8 mouse cellular contexts compared by ENCODE assay signal in the genomic region with DNA sequence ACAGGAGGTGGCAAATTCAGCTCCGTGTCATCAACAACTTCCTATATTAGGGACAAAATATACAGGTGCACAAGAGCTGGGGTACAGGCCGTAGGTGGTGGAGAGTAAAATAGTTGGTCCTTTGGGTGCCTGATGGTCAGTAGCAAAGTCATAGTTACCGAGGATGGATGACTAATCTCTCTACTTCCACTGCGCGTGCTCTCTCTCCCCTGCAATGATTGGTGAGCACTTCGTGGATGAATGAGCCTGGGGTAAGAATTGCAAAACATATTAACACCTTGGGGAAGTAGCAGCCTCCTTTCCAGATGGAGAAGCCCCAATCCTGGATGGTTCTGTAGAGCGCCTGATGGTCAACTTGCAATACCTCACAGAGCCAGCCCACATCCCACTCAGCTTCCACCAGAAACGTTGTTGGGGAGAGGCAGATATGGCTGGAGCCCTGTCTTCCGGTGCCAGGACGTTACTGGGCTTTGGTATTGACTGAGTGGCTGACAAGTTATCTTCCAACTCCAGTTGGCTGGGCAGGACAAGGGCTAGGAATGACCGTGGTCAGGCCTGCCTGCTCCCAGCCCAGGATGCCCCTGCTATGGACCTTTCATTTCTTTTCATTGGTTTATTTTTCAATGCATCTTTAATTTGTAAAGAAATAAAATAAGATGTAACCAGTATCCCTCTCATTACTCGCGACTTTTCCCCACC. TPM values are rescaled to one million over a fixed set of nuclear protein-coding genes. Genes with fewer than 3 reads are reported as not detected.
DNase-seq lines count a peak whose midpoint lies in the region; ATAC-seq and TF ChIP-seq lines count a peak whose summit lies in the region.

No protein-coding gene starts in this region.

- peak overlapping the region; percentile 95 for H3K4me3 ChIP-seq in lung, postnatal 0 days (ENCODE audit: low read depth, low read length)
- H3K4me3 ChIP-seq in cortical plate, adult 2 months (ENCODE audit: insufficient read depth, low read length): peak overlapping the region; percentile 58
- peak overlapping the region; percentile 93 for H3K4me3 ChIP-seq in hindbrain, embryonic 10.5 days
- peak overlapping the region; percentile 96 for H3K4me3 ChIP-seq in megakaryocyte, embryonic 14.5 days (replicated peaks)

- no peak for DNase-seq in lung, postnatal 0 days (ENCODE audit: low spot score)
- no peak for DNase-seq in lung, postnatal 36 days
- no peak for DNase-seq in hindbrain, embryonic 10.5 days (ENCODE audit: low spot score)
- DNase-seq in embryo, embryonic 11 days: no peak
- no peak for DNase-seq in natural killer cell, adult 2 months (ENCODE audit: low spot score in 2 of 2)
- no peak for DNase-seq in cerebellum, adult 11-12 months

- peak overlapping the region; percentile 81 for H3K4me2 ChIP-seq in lung, postnatal 0 days (replicated peaks; ENCODE audit: low read depth, low read length)

- WGBS in lung, postnatal 0 days: 44% methylated on average over 13 of the region's 13 CpGs
- WGBS in hindbrain, embryonic 10.5 days: 50% methylated on average over 13 of the region's 13 CpGs

- H3K9ac ChIP-seq in lung, postnatal 0 days (replicated peaks; ENCODE audit: low read depth): peak overlapping the region; percentile 82

- TF ChIP-seq EP300 in lung, postnatal 0 days (IDR thresholded peaks at IDR 0.05): no peak

- no peak for TF ChIP-seq POLR2A in cortical plate, adult 2 months (IDR thresholded peaks at IDR 0.05; ENCODE audit: extremely low read depth, insufficient read depth, low read length)

- TF ChIP-seq CTCF in lung, postnatal 0 days (IDR thresholded peaks at IDR 0.05): no peak
- no peak for TF ChIP-seq CTCF in cortical plate, adult 2 months (IDR thresholded peaks at IDR 0.05; ENCODE audit: extremely low read depth, insufficient read depth, low read length)

- peaks cover 12% of the 10 kb centered on the region for H3K36me3 ChIP-seq in lung, postnatal 0 days (ENCODE audit: insufficient read depth, low read length)
- peaks cover 71% of the 10 kb centered on the region for H3K36me3 ChIP-seq in hindbrain, embryonic 10.5 days
- H3K36me3 ChIP-seq in megakaryocyte, embryonic 14.5 days (replicated peaks; ENCODE audit: low read length): peaks cover 67% of the 10 kb centered on the region

- H3K4me1 ChIP-seq in lung, postnatal 0 days (ENCODE audit: insufficient read depth, low read depth, low read length): peaks cover 16% of the 10 kb centered on the region
- peaks cover 3% of the 10 kb centered on the region for H3K4me1 ChIP-seq in cortical plate, adult 2 months (ENCODE audit: control insufficient read depth, insufficient read depth, low read length)
- peaks cover 45% of the 10 kb centered on the region for H3K4me1 ChIP-seq in hindbrain, embryonic 10.5 days (replicated peaks)
- peaks cover 83% of the 10 kb centered on the region for H3K4me1 ChIP-seq in megakaryocyte, embryonic 14.5 days

- no peaks in the 10 kb centered on the region for H3K9me3 ChIP-seq in lung, postnatal 0 days (ENCODE audit: low read length)
- no peaks in the 10 kb centered on the region for H3K9me3 ChIP-seq in hindbrain, embryonic 10.5 days
- no peaks in the 10 kb centered on the region for H3K9me3 ChIP-seq in megakaryocyte, embryonic 14.5 days

- no peak for ATAC-seq in lung, postnatal 0 days

- H3K27me3 ChIP-seq in lung, postnatal 0 days (replicated peaks; ENCODE audit: insufficient read depth, low read length): no peaks in the 10 kb centered on the region
- no peaks in the 10 kb centered on the region for H3K27me3 ChIP-seq in hindbrain, embryonic 10.5 days (ENCODE audit: insufficient read depth, poor library complexity, severe bottlenecking)
- no peaks in the 10 kb centered on the region for H3K27me3 ChIP-seq in megakaryocyte, embryonic 14.5 days (replicated peaks)

- H3K27ac ChIP-seq in lung, postnatal 0 days (ENCODE audit: low read length): peak overlapping the region; percentile 96
- no peak overlapping the region for H3K27ac ChIP-seq in cortical plate, adult 2 months (ENCODE audit: insufficient read depth, low read length)
- peak overlapping the region; percentile 97 for H3K27ac ChIP-seq in hindbrain, embryonic 10.5 days

RNA-seq across cellular contexts. Expression of a gene that starts 0.4 kb away (rescaled TPM):
- 24.2 and 26.3 TPM in 2 replicates for polyA plus RNA-seq in lung, postnatal 0 days (2015; fragmentation: Nextera tagmentation; extraction: Ambion mirVana)
- polyA plus RNA-seq in cortical plate, adult 2 months (2012; rRNA removed): 14.9 and 16.3 TPM in 2 replicates
- polyA plus RNA-seq in hindbrain, embryonic 10.5 days (2016; fragmentation: Nextera tagmentation; extraction: Ambion mirVana): 20.1 and 20.7 TPM in 2 replicates
- 8.5 and 13.9 TPM in 2 replicates for polyA plus RNA-seq in megakaryocyte, embryonic 14.5 days (2012; ENCODE audit: insufficient read depth, low replicate concordance)

RNA-seq across cellular contexts. Expression of a gene that starts 8.5 kb away (rescaled TPM):
- 109 and 114 TPM in 2 replicates for polyA plus RNA-seq in lung, postnatal 0 days (2015; fragmentation: Nextera tagmentation; extraction: Ambion mirVana)
- polyA plus RNA-seq in cortical plate, adult 2 months (2012; rRNA removed): 84.9 and 85.9 TPM in 2 replicates
- polyA plus RNA-seq in hindbrain, embryonic 10.5 days (2016; fragmentation: Nextera tagmentation; extraction: Ambion mirVana): 250 and 263 TPM in 2 replicates
- 4.5 and 7.2 TPM in 2 replicates for polyA plus RNA-seq in megakaryocyte, embryonic 14.5 days (2012; ENCODE audit: insufficient read depth, low replicate concordance)

RNA-seq across cellular contexts. Expression of a gene that starts 13.0 kb away (rescaled TPM):
- polyA plus RNA-seq in lung, postnatal 0 days (2015; fragmentation: Nextera tagmentation; extraction: Ambion mirVana): 21.7 and 24.1 TPM in 2 replicates
- polyA plus RNA-seq in cortical plate, adult 2 months (2012; rRNA removed): 174 and 185 TPM in 2 replicates
- polyA plus RNA-seq in hindbrain, embryonic 10.5 days (2016; fragmentation: Nextera tagmentation; extraction: Ambion mirVana): 32.5 and 40.3 TPM in 2 replicates
- 73.4 and 150 TPM in 2 replicates for polyA plus RNA-seq in megakaryocyte, embryonic 14.5 days (2012; ENCODE audit: insufficient read depth, low replicate concordance)

RNA-seq across cellular contexts. Expression of a gene that starts 20.2 kb away (rescaled TPM):
- polyA plus RNA-seq in lung, postnatal 0 days (2015; fragmentation: Nextera tagmentation; extraction: Ambion mirVana): 37.6 and 40.1 TPM in 2 replicates
- 77.2 and 79.3 TPM in 2 replicates for polyA plus RNA-seq in cortical plate, adult 2 months (2012; rRNA removed)
- polyA plus RNA-seq in hindbrain, embryonic 10.5 days (2016; fragmentation: Nextera tagmentation; extraction: Ambion mirVana): 111 and 112 TPM in 2 replicates
- polyA plus RNA-seq in megakaryocyte, embryonic 14.5 days (2012; ENCODE audit: insufficient read depth, low replicate concordance): 49.1 and 52.5 TPM in 2 replicates

RNA-seq across cellular contexts. Expression of a gene that starts 26.2 kb away (rescaled TPM):
- 0.63 and 0.96 TPM in 2 replicates for polyA plus RNA-seq in lung, postnatal 0 days (2015; fragmentation: Nextera tagmentation; extraction: Ambion mirVana)
- polyA plus RNA-seq in cortical plate, adult 2 months (2012; rRNA removed): 0.11 and 0.19 TPM in 2 replicates
- polyA plus RNA-seq in hindbrain, embryonic 10.5 days (2016; fragmentation: Nextera tagmentation; extraction: Ambion mirVana): 0.21 and 0.46 TPM in 2 replicates
- 0.23 and 0.74 TPM in 2 replicates for polyA plus RNA-seq in megakaryocyte, embryonic 14.5 days (2012; ENCODE audit: insufficient read depth, low replicate concordance)

Comparison
In these comparisons a context has a peak if more than half of its experiments do, and no peak if none do; other contexts are left out.
1. RNA of a gene that starts 8.5 kb away (polyA plus RNA-seq): 250 to 263 TPM in hindbrain, embryonic 10.5 days, 109 to 114 TPM in lung, postnatal 0 days and 84.9 to 85.9 TPM in cortical plate, adult 2 months; 4.5 to 7.2 TPM in megakaryocyte, embryonic 14.5 days; every median in the first group is over 10 times any median in the second.
2. Peak in every context shown above with its lines, with median percentiles within 50 percentile points of each other: H3K4me3 ChIP-seq.